Mouse (Mus musculus) telencephalon, adult 2 months (tissue): ENCODE results near the gene Mylpf.

Experiments
- DNase-seq: peaks from one replicate; pipeline ENCODE4 v3.0.0-alpha.2; 2011; ENCODE audit warnings: low read depth, low spot score

Gene Mylpf

DNA sequence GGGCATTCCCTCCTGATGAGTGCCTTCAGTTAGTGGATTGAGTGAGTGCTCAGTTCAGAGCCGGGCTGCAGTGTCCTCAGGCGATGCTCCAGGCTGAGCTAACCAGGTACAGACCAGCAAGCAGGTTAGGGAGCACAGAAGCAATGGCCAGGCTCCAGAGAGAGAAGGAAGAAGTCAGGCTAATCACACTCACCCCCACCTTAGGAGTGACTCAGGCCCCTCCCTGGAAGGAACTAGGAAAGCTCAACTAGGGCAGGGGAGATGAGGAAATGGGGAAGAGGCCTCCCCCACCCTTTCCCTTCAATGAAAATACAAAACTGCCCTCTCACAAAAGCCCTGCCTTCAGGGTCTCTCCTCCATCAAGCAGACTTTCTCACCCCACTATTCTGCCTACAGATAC is 2.1 kb upstream of the Mylpf start:
- DNase-seq: no peak

DNA sequence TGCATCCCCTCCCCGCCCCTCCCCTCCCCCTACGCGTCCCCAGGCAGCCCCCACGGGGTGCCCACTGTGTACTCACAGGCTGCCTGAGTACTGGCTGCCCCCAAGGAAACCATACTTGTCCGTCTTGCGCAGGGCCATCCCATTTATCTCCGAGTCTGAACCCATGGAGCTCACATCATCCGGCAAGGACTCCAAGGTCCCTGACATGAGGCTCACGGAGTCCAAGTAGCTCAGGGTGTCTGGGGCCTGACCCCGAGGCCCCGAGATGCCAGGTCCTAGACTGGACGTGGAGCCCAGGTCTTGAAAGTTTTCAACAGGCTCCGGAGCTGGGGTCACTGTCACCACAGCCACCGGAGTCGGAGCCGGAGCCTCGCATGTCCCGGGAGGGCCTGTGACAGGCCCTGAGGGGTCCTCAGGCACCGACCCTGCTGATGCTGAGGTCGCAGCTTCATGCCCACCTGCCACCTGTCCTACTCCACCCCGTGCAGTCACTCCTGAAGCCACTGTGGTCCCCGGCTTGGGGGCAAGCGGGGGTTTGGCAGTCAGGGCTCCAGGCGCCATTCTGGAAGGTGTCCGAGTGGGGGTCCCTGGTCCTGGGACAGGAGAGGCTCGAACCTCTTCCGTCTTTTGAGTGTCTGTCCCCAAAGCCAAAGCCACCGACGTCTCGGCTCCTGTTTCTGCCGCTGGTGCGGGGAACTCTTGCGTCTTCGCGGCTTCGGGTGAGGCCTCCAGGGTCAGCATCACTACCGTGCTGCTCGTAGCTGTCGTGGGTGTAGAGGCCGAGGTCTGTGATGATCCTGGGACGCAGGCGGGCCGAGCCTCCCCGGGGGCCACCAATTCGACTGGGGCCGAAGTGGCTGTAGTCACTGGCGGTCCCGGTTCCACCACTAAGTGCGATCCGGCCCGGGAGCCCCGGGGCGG is 1.1 kb upstream of the Mylpf start:
- DNase-seq: no peak

- no peak for DNase-seq
Observed at GRCm38 (mm10) chr7:127208295-127208552, 466 bp upstream of the Mylpf start, which contains the start of gene Tbc1d10b. TSS of gene Tbc1d10b (minus strand) at chr7:127208468.

GRCm38 (mm10) chr7:127209851-127210250 is 1.2 kb downstream of the Mylpf start:
- no peak for DNase-seq

GRCm38 (mm10) chr7:127210266-127210665 is 1.6 kb downstream of the Mylpf start:
- DNase-seq: no peak

- no peak for DNase-seq
Observed at GRCm38 (mm10) chr7:127211014-127211745, 2.5 kb downstream of the Mylpf start.

GRCm38 (mm10) chr7:127212432-127213250 is 4.0 kb downstream of the Mylpf start:
- DNase-seq: no peak

DNA sequence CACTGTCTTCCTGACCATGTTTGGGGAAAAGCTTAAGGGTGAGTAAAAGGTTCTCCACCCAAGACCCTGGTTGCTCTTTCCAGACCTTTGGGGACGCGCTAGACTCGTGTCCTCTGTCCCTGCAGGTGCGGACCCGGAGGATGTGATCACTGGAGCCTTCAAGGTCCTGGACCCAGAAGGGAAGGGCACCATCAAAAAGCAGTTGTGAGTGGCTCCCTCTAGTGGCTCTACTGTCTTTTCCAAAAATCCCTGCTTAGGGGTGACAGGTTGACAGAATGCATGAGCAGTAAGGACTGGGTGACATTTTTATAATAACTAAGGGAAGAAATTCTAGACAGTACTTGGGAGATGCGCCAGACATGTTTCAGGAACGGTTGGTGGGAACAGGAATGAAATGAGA is 4.8 kb downstream of the Mylpf start:
- DNase-seq: no peak

- DNase-seq: no peak
Observed at GRCm38 (mm10) chr7:127213930-127214329, 5.2 kb downstream of the Mylpf start.

DNA sequence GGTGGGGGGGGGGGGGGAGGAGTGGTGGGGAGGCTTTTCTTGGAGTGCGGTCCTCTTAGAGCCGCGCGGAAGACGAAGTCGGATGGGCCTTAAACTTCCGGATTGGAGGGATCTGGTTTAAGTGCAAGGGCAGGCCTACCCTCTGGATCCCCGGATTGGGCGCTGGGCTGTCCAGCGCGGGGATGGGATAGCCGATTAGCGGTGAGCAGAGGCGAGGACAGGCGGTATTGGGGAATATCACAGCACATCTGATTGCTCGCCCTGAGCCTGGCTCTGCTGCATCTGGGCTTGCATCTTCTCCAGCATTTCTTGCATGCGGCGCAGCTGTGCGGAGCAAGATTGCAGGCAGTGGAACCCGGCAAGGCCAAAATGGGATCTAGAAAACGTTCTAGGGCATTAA is 5.8 kb downstream of the Mylpf start:
- no peak for DNase-seq

DNA sequence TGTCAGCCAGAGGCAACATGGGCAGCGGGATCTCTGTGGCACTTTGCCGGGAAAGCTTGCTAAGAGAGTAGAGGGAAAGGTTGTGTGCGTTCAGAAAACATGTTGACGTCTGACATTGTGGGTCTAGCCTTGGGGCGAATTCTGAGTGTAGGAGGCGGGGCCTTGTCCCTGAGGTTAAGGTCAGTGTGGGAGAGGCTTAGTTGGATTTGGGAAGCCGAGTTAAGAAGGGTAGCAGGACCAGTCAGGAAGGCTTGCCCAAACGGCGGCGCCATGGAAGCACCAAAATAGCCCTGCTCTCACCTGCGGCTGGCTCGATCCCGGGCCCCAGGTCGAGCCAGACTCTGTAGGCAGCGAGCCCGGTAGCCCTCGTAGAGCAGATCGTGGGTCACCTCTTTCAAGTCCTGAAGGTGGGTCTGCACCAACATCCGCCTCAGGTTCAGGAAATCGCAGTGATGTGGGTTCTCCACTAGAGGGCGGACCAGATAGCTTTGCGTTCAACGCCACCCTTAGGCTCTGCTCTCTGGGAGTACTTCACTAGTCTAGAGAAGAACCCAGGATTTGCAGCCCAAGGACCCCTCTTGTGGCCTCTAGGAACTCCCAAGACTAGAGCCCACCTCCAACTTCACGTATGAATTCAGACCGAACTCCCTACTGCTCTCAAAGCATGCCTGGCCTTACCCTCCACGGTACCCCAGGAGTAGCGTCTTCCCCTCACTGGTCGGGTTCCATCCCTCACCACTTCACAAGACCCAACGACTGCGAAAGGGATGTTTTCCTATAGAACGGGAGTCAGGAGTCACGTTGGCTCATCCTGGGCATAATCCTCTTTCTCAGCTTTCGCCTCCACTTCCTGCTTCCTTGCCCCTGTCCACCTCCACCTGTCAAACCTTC is 6.5 kb downstream of the Mylpf start:
- DNase-seq: no peak

DNA sequence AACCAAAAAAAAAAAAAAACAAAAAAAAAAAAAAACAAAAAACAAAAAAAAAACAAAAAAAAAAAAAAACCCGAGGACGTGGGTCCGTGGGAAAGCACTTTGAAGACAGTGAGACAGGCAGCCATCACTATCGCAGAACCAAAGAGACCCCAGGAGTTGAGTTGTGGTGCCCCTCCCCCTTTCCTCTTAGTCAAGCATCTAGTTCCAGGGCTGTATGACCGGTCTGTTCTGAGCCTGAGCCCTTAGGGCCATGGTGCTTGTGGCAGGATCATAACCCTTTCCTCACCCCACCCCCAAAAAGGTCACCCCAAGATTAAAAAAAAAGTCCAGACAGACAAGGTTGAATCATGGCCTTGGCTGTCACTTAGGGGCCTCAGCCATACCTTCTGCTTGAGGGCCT is 7.6 kb downstream of the Mylpf start:
- no peak for DNase-seq

- no peak for DNase-seq
Observed at GRCm38 (mm10) chr7:127217475-127217874, 8.8 kb downstream of the Mylpf start.

DNA sequence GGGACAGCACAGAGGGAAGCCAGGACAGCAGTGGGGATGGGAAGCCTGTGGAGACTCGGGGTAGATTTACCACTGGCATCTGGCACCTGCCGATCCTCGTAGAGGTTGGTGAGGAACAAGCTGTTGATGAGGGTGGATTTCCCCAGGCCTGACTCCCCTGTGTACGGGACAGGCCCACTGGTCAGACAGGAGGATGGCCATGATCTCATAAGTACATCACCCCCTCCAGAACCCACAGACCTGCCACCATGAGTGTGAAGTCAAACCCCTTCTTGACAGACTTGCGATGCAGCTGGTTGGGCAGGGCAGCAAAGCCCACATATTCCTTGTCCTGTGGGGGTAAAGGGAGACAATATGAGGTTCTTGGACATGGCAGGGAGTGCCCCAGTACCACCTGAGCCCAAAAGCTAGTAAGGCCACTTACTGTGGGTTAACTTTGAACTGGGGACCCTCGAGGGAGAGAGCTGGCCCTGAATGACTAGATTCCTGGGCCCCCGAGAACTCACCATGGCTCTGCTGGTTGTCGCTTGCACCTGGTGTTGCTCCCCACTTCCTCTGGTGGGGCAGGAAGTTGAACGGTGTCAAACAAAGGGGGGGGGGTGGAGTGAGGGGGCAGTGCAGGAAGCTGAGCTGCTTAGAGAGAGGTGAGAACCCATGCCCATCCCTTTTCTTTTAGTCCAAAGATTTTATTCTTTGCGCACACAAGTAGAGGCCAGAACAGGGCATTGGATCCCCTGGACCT is 9.4 kb downstream of the Mylpf start:
- DNase-seq: no peak

GRCm38 (mm10) chr7:127218670-127219069 is 10.0 kb downstream of the Mylpf start:
- DNase-seq: no peak

DNA sequence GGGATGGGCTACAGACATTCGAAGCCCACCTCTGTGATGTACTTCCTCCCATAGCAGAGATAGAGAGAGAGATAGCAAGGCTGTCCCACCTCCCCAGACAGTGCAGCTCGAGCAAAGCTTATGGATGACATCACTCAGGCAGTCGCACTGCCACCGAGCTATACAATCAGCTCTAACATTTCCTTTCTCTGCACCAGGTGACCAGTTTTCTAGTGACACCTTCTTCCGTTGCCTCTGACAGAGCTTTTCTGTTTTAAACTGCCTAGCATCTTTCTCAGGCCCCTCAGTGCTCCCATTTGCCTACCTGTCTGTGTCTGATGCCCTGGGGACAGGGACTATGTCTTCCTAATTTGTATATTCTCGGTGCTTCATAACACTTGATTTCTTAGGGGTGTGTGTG is 11.8 kb downstream of the Mylpf start:
- DNase-seq: no peak

GRCm38 (mm10) chr7:127223106-127223505 is 14.4 kb downstream of the Mylpf start:
- no peak for DNase-seq

DNA sequence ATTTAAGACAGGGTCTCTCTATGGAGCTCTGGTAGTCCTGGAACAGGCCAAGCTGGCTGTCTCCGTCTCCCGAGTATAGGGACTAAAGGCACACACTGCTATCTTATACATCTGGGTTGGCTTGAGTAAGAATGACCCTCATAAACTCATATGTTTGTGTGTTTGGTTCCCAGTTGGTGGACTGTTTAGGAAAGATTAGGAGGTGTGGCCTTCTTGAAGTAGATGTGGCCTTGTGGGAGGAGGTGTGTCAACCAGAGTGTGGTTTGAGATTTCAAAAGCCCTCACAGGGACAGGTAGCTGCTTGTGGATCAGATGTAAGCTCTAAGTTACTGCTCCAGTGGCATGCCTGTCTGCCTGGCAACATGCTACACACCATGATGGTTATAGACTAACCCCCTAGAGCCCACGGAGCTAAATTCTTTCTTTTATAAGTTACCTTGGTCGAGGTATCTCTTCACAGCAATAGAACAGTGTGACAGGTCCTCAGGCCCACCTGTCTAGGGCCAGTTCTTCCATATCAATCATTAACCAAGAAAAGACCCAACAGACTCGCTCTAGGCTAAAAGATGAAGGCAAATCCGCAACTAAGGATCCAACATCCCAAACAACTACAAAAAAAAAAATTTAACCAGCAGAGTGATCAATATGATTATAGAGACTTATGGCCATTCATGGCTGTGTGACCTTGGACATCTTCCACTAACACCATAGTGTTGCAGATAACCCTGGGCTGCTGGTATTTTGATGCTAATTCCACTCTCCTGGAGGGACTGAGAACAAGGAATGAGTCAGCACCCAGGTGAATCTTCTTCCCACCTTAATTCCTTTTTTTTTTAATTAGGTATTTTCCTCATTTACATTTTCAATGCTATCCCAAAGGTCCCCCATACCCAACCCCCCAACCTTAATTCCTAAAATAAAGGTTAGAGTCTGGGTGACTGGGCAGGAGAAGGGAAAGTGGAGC is 15.1 kb downstream of the Mylpf start:
- DNase-seq: no peak

- DNase-seq: no peak
Observed at GRCm38 (mm10) chr7:127224616-127225015, 15.9 kb downstream of the Mylpf start.
